Mouse (Mus musculus) thymus, adult 2 months (tissue): ENCODE measurements around the gene Aoah. TPM values are rescaled to one million over a fixed set of nuclear protein-coding genes. Genes with fewer than 3 reads are reported as not detected.

Experiments
- DNase-seq: peaks from one replicate; pipeline ENCODE4 v3.0.0; 2021
- H3K27ac ChIP-seq: fragments of 200-500 bp; 2 replicates; pipeline ENCODE4 v1.5.1; 2012; ENCODE audit warnings: low read length, control low read depth; ENCODE audit not compliant: control insufficient read depth, insufficient read depth
- H3K27me3 ChIP-seq: fragments of 200-500 bp; 2 replicates; pipeline ENCODE4 v1.6.1; 2012; ENCODE audit warnings: mild to moderate bottlenecking, low read length, moderate library complexity, mixed read lengths; ENCODE audit not compliant: control insufficient read depth, insufficient read depth
- H3K36me3 ChIP-seq: fragments of 200-500 bp; 2 replicates; pipeline ENCODE4 v1.6.1; 2012; ENCODE audit warnings: mild to moderate bottlenecking, low read length, moderate library complexity; ENCODE audit not compliant: control insufficient read depth, insufficient read depth
- H3K4me1 ChIP-seq: fragments of 200-500 bp; replicated peaks from 2 replicates; pipeline ENCODE4 v1.6.1; 2012; ENCODE audit warnings: low read length; ENCODE audit not compliant: control insufficient read depth, insufficient read depth
- H3K4me3 ChIP-seq: fragments of 200-500 bp; 2 replicates; pipeline ENCODE4 v1.5.1; 2012; ENCODE audit warnings: mild to moderate bottlenecking, low read length, control low read depth, moderate library complexity; ENCODE audit not compliant: control insufficient read depth, insufficient read depth
- CTCF ChIP-seq: fragments of 200-500 bp; IDR thresholded peaks from 2 replicates; pipeline ENCODE4 v1.5.1; 2012; ENCODE audit warnings: mild to moderate bottlenecking, control low read depth, low read length, moderate library complexity, borderline replicate concordance; ENCODE audit not compliant: control insufficient read depth, poor library complexity, insufficient read depth; ENCODE audit errors: extremely low read depth
- POLR2A ChIP-seq: fragments of 200-500 bp; IDR thresholded peaks from 2 replicates; pipeline ENCODE4 v1.6.1; 2012; ENCODE audit warnings: mild to moderate bottlenecking, low read length, control low read depth, moderate library complexity; ENCODE audit not compliant: control insufficient read depth, poor library complexity, insufficient read depth; ENCODE audit errors: extremely low read depth
- WGBS: fragments of 180-500 bp; shearing (Covaris S2); methylation state at CpG from one replicate; pipeline ENCODE4 v1.1.7; 2018; 5-methylcytosine and 5-hydroxymethylcytosine counted together
- polyA plus RNA-seq: library from polyadenylated mRNA; depleted of rRNA; stranded (reverse); fragments of >200 nt; gene quantifications from 2 replicates; pipeline ENCODE4 v1.2.3, GENCODE M21; 2012

The Aoah gene
- polyA plus RNA-seq, 1 experiment, result 2.0 TPM

GRCm38 (mm10) chr13:20796651-20797050 is 2.7 kb downstream of the Aoah start:
- Histone ChIP-seq H3K4me3 (no peak overlapping the region), H3K27me3 (no peaks in the 10 kb centered on the region), H3K36me3 (no peaks in the 10 kb centered on the region), H3K27ac (no peak overlapping the region), H3K4me1 (no peaks in the 10 kb centered on the region)
- WGBS, result 91% methylated on average over 3 of the region's 3 CpGs
- DNase-seq, result no peak
- TF ChIP-seq POLR2A, result no peak
- no peak for TF ChIP-seq CTCF

GRCm38 (mm10) chr13:20798536-20798935 is 4.6 kb downstream of the Aoah start:
- TF ChIP-seq POLR2A (no peak), CTCF (no peak)
- Histone ChIP-seq H3K36me3 (no peaks in the 10 kb centered on the region), H3K27ac (no peak overlapping the region), H3K4me1 (no peaks in the 10 kb centered on the region), H3K4me3 (no peak overlapping the region), H3K27me3 (no peaks in the 10 kb centered on the region)
- DNase-seq, result no peak
- 56% methylated on average over 2 of the region's 2 CpGs for WGBS

DNA sequence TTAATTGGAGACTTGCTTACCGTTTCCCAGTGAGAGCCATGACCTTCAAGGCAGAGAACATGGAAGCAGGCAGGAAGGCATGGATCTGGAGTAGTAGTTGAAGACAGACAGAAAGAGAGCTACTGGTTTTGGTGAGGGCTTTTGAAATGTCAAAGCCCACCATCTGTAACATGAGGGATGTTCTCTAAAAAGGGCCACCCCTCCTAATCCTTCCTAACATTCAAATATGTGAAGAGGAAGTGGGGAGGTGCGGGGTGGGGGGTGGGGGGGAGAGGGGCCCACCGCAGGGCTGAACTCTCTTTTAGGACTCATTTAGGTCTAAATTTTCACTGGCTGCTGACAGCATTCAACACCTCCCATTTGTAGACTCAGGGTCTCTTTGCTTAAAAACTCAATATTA is 5.9 kb downstream of the Aoah start:
- TF ChIP-seq CTCF (no peak), POLR2A (no peak)
- DNase-seq, result no peak
- 33% methylated on average over 3 of the region's 3 CpGs for WGBS

DNA sequence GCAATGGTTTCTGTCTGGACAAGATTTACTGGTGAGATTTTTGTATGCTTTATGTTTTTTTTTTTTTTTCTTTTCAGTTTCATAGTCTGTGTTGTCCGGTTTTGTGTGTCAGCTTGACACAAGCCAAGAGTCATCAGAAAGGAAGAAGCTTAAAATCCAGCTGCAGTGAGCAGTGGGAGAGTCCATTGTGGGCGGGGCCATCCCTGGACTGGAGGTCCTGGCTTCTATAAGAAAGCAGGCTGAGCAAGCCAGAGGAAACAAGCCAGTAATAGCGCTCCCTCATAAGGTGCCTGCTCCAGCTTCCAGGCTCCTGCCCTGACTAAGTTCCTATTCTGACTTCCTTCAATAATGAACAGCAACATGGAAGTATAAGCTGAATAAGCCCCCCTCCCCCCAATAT is 6.7 kb downstream of the Aoah start:
- Histone ChIP-seq H3K4me3 (no peak overlapping the region), H3K36me3 (no peaks in the 10 kb centered on the region), H3K4me1 (no peaks in the 10 kb centered on the region), H3K27me3 (no peaks in the 10 kb centered on the region), H3K27ac (no peak overlapping the region)
- WGBS, result 70% methylated on average over 3 of the region's 3 CpGs
- DNase-seq, result no peak
- TF ChIP-seq CTCF, result no peak

More for the DNA sequence above, 5.9 kb downstream of the Aoah start:
- H3K27ac ChIP-seq, result no peak overlapping the region
- H3K4me3 ChIP-seq, result no peak overlapping the region
- no peaks in the 10 kb centered on the region for H3K36me3 ChIP-seq
- H3K4me1 ChIP-seq, result no peaks in the 10 kb centered on the region
- no peaks in the 10 kb centered on the region for H3K27me3 ChIP-seq

DNA sequence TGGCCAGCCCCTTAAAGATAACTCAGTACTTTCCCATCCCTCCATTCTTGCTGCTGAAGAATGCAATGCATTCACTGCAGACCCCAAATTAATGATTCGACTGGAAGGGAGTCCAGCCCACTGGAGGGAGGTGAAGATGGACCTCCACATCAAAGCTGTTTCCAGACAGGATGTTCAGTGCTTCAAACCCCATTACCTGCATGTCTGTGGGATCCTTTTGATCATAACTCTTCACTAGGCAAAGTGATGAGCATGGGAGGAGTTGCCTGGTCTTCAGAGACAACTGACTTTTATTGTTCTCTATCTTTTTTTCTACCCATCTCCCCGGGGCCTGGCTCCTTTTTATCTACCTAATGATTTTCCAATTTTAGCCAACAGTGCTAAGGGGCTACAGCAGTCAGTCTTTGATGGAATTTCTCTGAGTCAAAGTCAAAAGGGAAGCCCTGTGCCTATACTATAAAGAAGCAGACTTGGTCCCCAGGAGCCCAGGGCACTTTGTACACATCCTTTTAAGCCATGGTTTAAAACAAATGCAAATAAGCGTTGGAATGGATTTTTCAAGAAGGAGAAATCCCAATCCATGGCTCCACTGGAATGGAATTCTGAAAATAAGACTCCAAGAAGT is 18.0 kb downstream of the Aoah start:
- 83% methylated on average over 3 of the region's 3 CpGs for WGBS
- no peak overlapping the region for H3K4me3 ChIP-seq
- H3K27ac ChIP-seq, result no peak overlapping the region
- no peak for DNase-seq
- TF ChIP-seq POLR2A (no peak), CTCF (no peak)
- no peaks in the 10 kb centered on the region for H3K27me3 ChIP-seq
- no peaks in the 10 kb centered on the region for H3K36me3 ChIP-seq
- no peaks in the 10 kb centered on the region for H3K4me1 ChIP-seq

DNA sequence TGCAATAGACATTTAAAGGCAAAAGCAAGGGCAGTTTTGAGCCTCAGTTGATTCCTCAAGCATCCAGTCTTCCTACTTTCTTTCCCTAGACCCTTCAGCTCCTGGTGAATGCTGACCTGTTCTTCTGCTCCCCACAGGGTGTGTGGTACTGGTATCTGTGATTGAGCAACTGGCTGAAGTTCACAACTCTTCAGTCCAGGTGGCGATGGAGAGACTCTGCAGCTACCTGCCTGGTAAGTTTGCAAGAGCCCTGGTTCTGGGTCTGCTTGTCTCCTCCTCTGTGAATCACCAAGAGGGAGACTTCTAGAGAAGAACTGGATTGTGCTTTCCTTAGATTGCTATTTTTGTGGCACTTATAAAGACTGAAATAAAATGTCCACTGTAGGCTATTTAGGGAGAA is 22.5 kb downstream of the Aoah start:
- H3K4me3 ChIP-seq, result no peak overlapping the region
- DNase-seq, result no peak
- no peaks in the 10 kb centered on the region for H3K27me3 ChIP-seq
- no peaks in the 10 kb centered on the region for H3K4me1 ChIP-seq
- H3K27ac ChIP-seq, result no peak overlapping the region
- H3K36me3 ChIP-seq, result no peaks in the 10 kb centered on the region
- TF ChIP-seq CTCF (no peak), POLR2A (no peak)
- WGBS, result 91% methylated on average over 1 of the region's 1 CpGs
